Mouse (Mus musculus) forebrain, embryonic 12.5 days (tissue): ENCODE results near the gene Chpt1. TPM values are rescaled to one million over a fixed set of nuclear protein-coding genes. Genes with fewer than 3 reads are reported as not detected.
"Not testable (repeated sequence)": the region's sequence is repeated elsewhere in the genome, so short reads cannot be mapped to it uniquely, and the experiment has no call there.

Experiments
- ATAC-seq: fragments of 200-750 bp; cut with Nextera tagmentation; 2 replicates; pipeline ENCODE4 v1.8.0; 2017; ENCODE audit warnings: moderate TSS enrichment; ENCODE audit not compliant: low FRiP score
- H3K27ac ChIP-seq: fragments of 300-500 bp; sonication (generic); 2 replicates; pipeline ENCODE4 v1.5.1; 2016; ENCODE audit warnings: mild to moderate bottlenecking
- H3K27me3 ChIP-seq: fragments of 300-500 bp; sonication (generic); 2 replicates; pipeline ENCODE4 v1.6.1; 2016; ENCODE audit warnings: mild to moderate bottlenecking
- H3K36me3 ChIP-seq: fragments of 300-500 bp; sonication (generic); replicated peaks from 2 replicates; pipeline ENCODE4 v1.6.1; 2016; ENCODE audit warnings: mild to moderate bottlenecking
- H3K4me1 ChIP-seq: fragments of 300-500 bp; sonication (generic); 2 replicates; pipeline ENCODE4 v1.6.1; 2016
- H3K4me2 ChIP-seq: fragments of 300-500 bp; sonication (generic); 2 replicates; pipeline ENCODE4 v1.6.1; 2016; ENCODE audit warnings: mild to moderate bottlenecking, moderate library complexity
- H3K4me3 ChIP-seq: fragments of 300-500 bp; sonication (generic); replicated peaks from 2 replicates; pipeline ENCODE4 v1.5.1; 2016; ENCODE audit warnings: mild to moderate bottlenecking
- H3K9ac ChIP-seq: fragments of 300-500 bp; sonication (generic); 2 replicates; pipeline ENCODE4 v1.6.1; 2016; ENCODE audit warnings: mild to moderate bottlenecking
- H3K9me3 ChIP-seq: fragments of 300-500 bp; sonication (generic); 2 replicates; pipeline ENCODE4 v1.6.1; 2016
- WGBS: fragments of 180-500 bp; shearing (Covaris S2); methylation state at CpG from one replicate; pipeline ENCODE4 v1.1.7; 2016; 5-methylcytosine and 5-hydroxymethylcytosine counted together
- polyA plus RNA-seq: library from polyadenylated mRNA; unstranded; fragments of >200 nt; fragmentation: Nextera tagmentation; extraction: Ambion mirVana; gene quantifications from 2 replicates; pipeline ENCODE4 v1.2.1, GENCODE M21; 2016

The Chpt1 gene
- polyA plus RNA-seq, 1 experiment from 2014 or later = 16.0 TPM

- H3K27ac ChIP-seq = no peak overlapping the region
- H3K9me3 ChIP-seq = no peaks in the 10 kb centered on the region
- no peak overlapping the region for H3K9ac ChIP-seq
- 93% methylated on average over 5 of the region's 5 CpGs for WGBS
- no peaks in the 10 kb centered on the region for H3K27me3 ChIP-seq
- no peaks in the 10 kb centered on the region for H3K4me1 ChIP-seq
- ATAC-seq = no peak
- no peak overlapping the region for H3K4me2 ChIP-seq
- no peaks in the 10 kb centered on the region for H3K36me3 ChIP-seq
- no peak overlapping the region for H3K4me3 ChIP-seq
Observed at GRCm38 (mm10) chr10:88488629-88489028, 15.2 kb downstream of the Chpt1 start.

- H3K27me3 ChIP-seq, H3K9me3 ChIP-seq, H3K4me2 ChIP-seq, ATAC-seq, H3K4me1 ChIP-seq, H3K4me3 ChIP-seq, H3K27ac ChIP-seq, H3K9ac ChIP-seq, H3K36me3 ChIP-seq: not testable (repeated sequence)
- 95% methylated on average over 10 of the region's 10 CpGs for WGBS
Observed at GRCm38 (mm10) chr10:88482866-88483265, 21.0 kb downstream of the Chpt1 start.

GRCm38 (mm10) chr10:88460122-88460820 is 43.6 kb downstream of the Chpt1 start:
- no peaks in the 10 kb centered on the region for H3K9me3 ChIP-seq
- no peak overlapping the region for H3K9ac ChIP-seq
- 72% methylated on average over 16 of the region's 18 CpGs for WGBS
- no peaks in the 10 kb centered on the region for H3K4me1 ChIP-seq
- no peak overlapping the region for H3K4me3 ChIP-seq
- ATAC-seq = no peak
- H3K4me2 ChIP-seq = no peak overlapping the region
- H3K27ac ChIP-seq = no peak overlapping the region
- no peaks in the 10 kb centered on the region for H3K27me3 ChIP-seq
- no peaks in the 10 kb centered on the region for H3K36me3 ChIP-seq

GRCm38 (mm10) chr10:88459502-88459992 is 44.3 kb downstream of the Chpt1 start, which contains the start of gene Sycp3:
Gene Sycp3 (plus strand): TSS chr10:88459569.
- Histone ChIP-seq H3K9me3 (no peaks in the 10 kb centered on the region), H3K4me1 (no peaks in the 10 kb centered on the region), H3K27me3 (no peaks in the 10 kb centered on the region), H3K4me3 (no peak within 1 kb of the TSS), H3K4me2 (no peak within 1 kb of the TSS), H3K27ac (no peak within 1 kb of the TSS), H3K9ac (no peak within 1 kb of the TSS), H3K36me3 (no peaks in the 10 kb centered on the region)
- 0 out of 2 replicates have a peak, but pooled peaks have one; percentile 11 for ATAC-seq
- 82% methylated on average over 33 of the region's 33 CpGs for whole genome bisulfite sequencing

GRCm38 (mm10) chr10:88457816-88458215 is 46.1 kb downstream of the Chpt1 start:
- ATAC-seq = no peak
- 55% methylated on average over 6 of the region's 6 CpGs for WGBS

GRCm38 (mm10) chr10:88451990-88452389 is 51.9 kb downstream of the Chpt1 start:
- H3K36me3 ChIP-seq = no peaks in the 10 kb centered on the region
- no peaks in the 10 kb centered on the region for H3K9me3 ChIP-seq
- H3K27me3 ChIP-seq = no peaks in the 10 kb centered on the region
- no peak for ATAC-seq
- H3K9ac ChIP-seq = no peak overlapping the region
- 75% methylated on average over 6 of the region's 6 CpGs for WGBS
- H3K4me3 ChIP-seq = no peak overlapping the region
- H3K4me1 ChIP-seq = no peaks in the 10 kb centered on the region
- no peak overlapping the region for H3K4me2 ChIP-seq
- H3K27ac ChIP-seq = no peak overlapping the region

More at GRCm38 (mm10) chr10:88457816-88458215, 46.1 kb downstream of the Chpt1 start:
- H3K27me3 ChIP-seq = no peaks in the 10 kb centered on the region
- H3K27ac ChIP-seq = no peak overlapping the region
- H3K9me3 ChIP-seq = no peaks in the 10 kb centered on the region
- no peak overlapping the region for H3K4me3 ChIP-seq
- H3K4me2 ChIP-seq = no peak overlapping the region
- H3K9ac ChIP-seq = no peak overlapping the region
- no peaks in the 10 kb centered on the region for H3K36me3 ChIP-seq
- no peaks in the 10 kb centered on the region for H3K4me1 ChIP-seq

GRCm38 (mm10) chr10:88451221-88451620 is 52.7 kb downstream of the Chpt1 start:
- no peak for ATAC-seq
- no peak overlapping the region for H3K9ac ChIP-seq
- WGBS = 75% methylated on average over 2 of the region's 2 CpGs

GRCm38 (mm10) chr10:88441224-88441623 is 62.6 kb downstream of the Chpt1 start:
- ATAC-seq = no peak
- H3K4me2 ChIP-seq = no peak overlapping the region
- no peak overlapping the region for H3K9ac ChIP-seq
- H3K4me3 ChIP-seq = no peak overlapping the region
- no peak overlapping the region for H3K27ac ChIP-seq
- no peaks in the 10 kb centered on the region for H3K4me1 ChIP-seq
- H3K27me3 ChIP-seq = no peaks in the 10 kb centered on the region
- H3K9me3 ChIP-seq = no peaks in the 10 kb centered on the region
- H3K36me3 ChIP-seq = peaks cover 18% of the 10 kb centered on the region
- WGBS = 87% methylated on average over 6 of the region's 6 CpGs

More at GRCm38 (mm10) chr10:88451221-88451620, 52.7 kb downstream of the Chpt1 start:
- no peak overlapping the region for H3K4me2 ChIP-seq
- no peaks in the 10 kb centered on the region for H3K9me3 ChIP-seq
- no peaks in the 10 kb centered on the region for H3K4me1 ChIP-seq
- H3K27me3 ChIP-seq = no peaks in the 10 kb centered on the region
- no peaks in the 10 kb centered on the region for H3K36me3 ChIP-seq
- no peak overlapping the region for H3K27ac ChIP-seq
- H3K4me3 ChIP-seq = no peak overlapping the region

- peaks cover 22% of the 10 kb centered on the region; the same call in 1 of the 2 replicates for H3K36me3 ChIP-seq
- H3K4me3 ChIP-seq = no peak overlapping the region
- no peak overlapping the region for H3K27ac ChIP-seq
- ATAC-seq = no peak
- H3K9me3 ChIP-seq = no peaks in the 10 kb centered on the region
- no peak overlapping the region for H3K9ac ChIP-seq
- no peaks in the 10 kb centered on the region for H3K27me3 ChIP-seq
- H3K4me2 ChIP-seq = no peak overlapping the region
- H3K4me1 ChIP-seq = no peaks in the 10 kb centered on the region
- WGBS = 92% methylated on average over 6 of the region's 6 CpGs
Observed at GRCm38 (mm10) chr10:88427998-88428397, 75.9 kb downstream of the Chpt1 start.

- Histone ChIP-seq H3K4me2 (no peak overlapping the region), H3K27me3 (no peaks in the 10 kb centered on the region), H3K4me1 (no peaks in the 10 kb centered on the region), H3K9ac (no peak overlapping the region), H3K27ac (no peak overlapping the region), H3K36me3 (peaks cover 20% of the 10 kb centered on the region), H3K9me3 (no peaks in the 10 kb centered on the region), H3K4me3 (no peak overlapping the region)
- WGBS = 59% methylated on average over 5 of the region's 5 CpGs
- ATAC-seq = no peak
Observed at GRCm38 (mm10) chr10:88426896-88427295, 77.0 kb downstream of the Chpt1 start.

GRCm38 (mm10) chr10:88426158-88426816 is 77.6 kb downstream of the Chpt1 start:
- Histone ChIP-seq H3K27me3 (no peaks in the 10 kb centered on the region), H3K9me3 (no peaks in the 10 kb centered on the region), H3K4me3 (no peak overlapping the region), H3K4me1 (no peaks in the 10 kb centered on the region), H3K27ac (no peak overlapping the region), H3K9ac (no peak overlapping the region), H3K36me3 (peaks cover 17% of the 10 kb centered on the region), H3K4me2 (no peak overlapping the region)
- 93% methylated on average over 2 of the region's 2 CpGs for WGBS
- ATAC-seq = peak; percentile 77; the same call in 1 of the 2 replicates

GRCm38 (mm10) chr10:88420655-88421435 is 83.0 kb downstream of the Chpt1 start:
- WGBS = 93% methylated on average over 19 of the region's 19 CpGs
- no peaks in the 10 kb centered on the region for H3K27me3 ChIP-seq
- H3K27ac ChIP-seq = no peak overlapping the region
- peaks cover 12% of the 10 kb centered on the region; the same call in 1 of the 2 replicates for H3K36me3 ChIP-seq
- ATAC-seq = no peak
- H3K4me3 ChIP-seq = no peak overlapping the region
- no peaks in the 10 kb centered on the region for H3K4me1 ChIP-seq
- no peak overlapping the region for H3K9ac ChIP-seq
- H3K4me2 ChIP-seq = no peak overlapping the region
- H3K9me3 ChIP-seq = no peaks in the 10 kb centered on the region
